Mouse (Mus musculus) layer of hippocampus, postnatal 36 days (tissue): Measurements from ENCODE around the gene Tmem270. TPM values are rescaled to one million over a fixed set of nuclear protein-coding genes. Genes with fewer than 3 reads are reported as not detected.
"Not testable (repeated sequence)": the region's sequence is repeated elsewhere in the genome, so short reads cannot be mapped to it uniquely, and the experiment has no call there.

Experiments used
- DNase-seq, 2 experiments: peaks; one replicate each; pipeline ENCODE4 v3.0.0; 2022
- total RNA-seq, 2 experiments: library from RNA; stranded (reverse); gene quantifications; 2 replicates each; pipeline ENCODE4 v1.2.3; 2021

Tmem270 gene
- not detected for total RNA-seq

GRCm38 (mm10) chr5:134906633-134907032 lies at the start of gene Tmem270:
Tmem270 (minus strand) TSS chr5:134906733.
- DNase-seq, result no peak

GRCm38 (mm10) chr5:134955491-134955890 lies 49.0 kb upstream of the Tmem270 start:
- no peak for DNase-seq

GRCm38 (mm10) chr5:134951053-134951884 lies 44.7 kb upstream of the Tmem270 start:
- DNase-seq, result no peak

GRCm38 (mm10) chr5:134948085-134948439 lies 41.5 kb upstream of the Tmem270 start:
- no peak for DNase-seq

- DNase-seq, result no peak
These were observed 41.0 kb upstream of the Tmem270 start for GRCm38 (mm10) chr5:134947420-134948084.

GRCm38 (mm10) chr5:134946857-134947255 lies 40.3 kb upstream of the Tmem270 start, which contains the start of gene Cldn4:
Cldn4 (minus strand) TSS chr5:134946934.
- no peak for DNase-seq

- DNase-seq, result no peak
These were observed 39.7 kb upstream of the Tmem270 start for GRCm38 (mm10) chr5:134946063-134946856.

GRCm38 (mm10) chr5:134945266-134945959 lies 38.9 kb upstream of the Tmem270 start:
- DNase-seq, result no peak

- DNase-seq, result no peak
These were observed 37.6 kb upstream of the Tmem270 start for GRCm38 (mm10) chr5:134944179-134944578.

GRCm38 (mm10) chr5:134942740-134943139 lies 36.2 kb upstream of the Tmem270 start:
- DNase-seq, result no peak

- DNase-seq, result no peak
These were observed 35.1 kb upstream of the Tmem270 start for GRCm38 (mm10) chr5:134941472-134942209.

GRCm38 (mm10) chr5:134939554-134939953 lies 33.0 kb upstream of the Tmem270 start:
- not testable (repeated sequence) for DNase-seq

- no peak for DNase-seq
These were observed 32.5 kb upstream of the Tmem270 start for GRCm38 (mm10) chr5:134939069-134939468.

- no peak for DNase-seq
These were observed 30.2 kb upstream of the Tmem270 start for GRCm38 (mm10) chr5:134936626-134937185.

GRCm38 (mm10) chr5:134936051-134936450 lies 29.5 kb upstream of the Tmem270 start:
- DNase-seq, result no peak

- DNase-seq, result no peak
These were observed 28.1 kb upstream of the Tmem270 start for GRCm38 (mm10) chr5:134934666-134935065.

GRCm38 (mm10) chr5:134933686-134934085 lies 27.2 kb upstream of the Tmem270 start:
- not testable (repeated sequence) for DNase-seq

GRCm38 (mm10) chr5:134933281-134933680 lies 26.7 kb upstream of the Tmem270 start:
- DNase-seq, result no peak

- DNase-seq, result peak; percentile 10 to 14
These were observed 26.4 kb upstream of the Tmem270 start for GRCm38 (mm10) chr5:134932903-134933276.

- peak; percentile 80 for DNase-seq
These were observed 25.8 kb upstream of the Tmem270 start, which contains the start of gene Mettl27 for GRCm38 (mm10) chr5:134932179-134932902. Mettl27 (plus strand) TSS chr5:134932368.
